Mouse (Mus musculus) hematopoietic stem cell, adult 5-6 weeks (primary cell): ENCODE measurements at regions not wholly inside any gene's neighbourhood (a gene's known extent, or its start where the extent isn't known, plus 50 kb on each side); places are given as distances from the start of the nearest gene placed in this dataset.
"Not testable (repeated sequence)": the region's sequence is repeated elsewhere in the genome, so short reads cannot be mapped to it uniquely, and the experiment has no call there.

Experiments
- ATAC-seq, 2 experiments: fragments of 125-278 bp in 1 of 2; replicated peaks in 1 of 2; 2 replicates each; pipeline ENCODE4 v1.8.0; 2016 to 2017; ENCODE audit warnings: inconsistent platforms in 2 of 2, mild to moderate bottlenecking in 2 of 2, moderate number of reproducible peaks in 2 of 2, low read depth in 1 of 2, moderate TSS enrichment in 1 of 2; ENCODE audit not compliant: low FRiP score in 2 of 2, poor library complexity in 2 of 2, severe bottlenecking in 2 of 2, insufficient read depth in 1 of 2, low TSS enrichment in 1 of 2

GRCm38 (mm10) chr6:109814990-109815389 is 830.4 kb upstream of the Grm7 start:
- ATAC-seq, result no peak

- peak in 1 of 2 experiments; percentile 42; a peak in 2 of 4 replicates for ATAC-seq
Measured at GRCm38 (mm10) chr6:109848313-109848712, 797.1 kb upstream of the Grm7 start.

- ATAC-seq, result no peak
Measured at GRCm38 (mm10) chr6:109855806-109856205, 789.6 kb upstream of the Grm7 start.

- no peak for ATAC-seq
Measured at GRCm38 (mm10) chr6:109863411-109863810, 782.0 kb upstream of the Grm7 start.

- ATAC-seq, result no peak
Measured at GRCm38 (mm10) chr6:109874187-109874586, 771.2 kb upstream of the Grm7 start.

- ATAC-seq, result no peak
Measured at GRCm38 (mm10) chr6:109874625-109875040, 770.7 kb upstream of the Grm7 start.

- ATAC-seq, result not testable (repeated sequence)
Measured at GRCm38 (mm10) chr6:109875548-109875947, 769.8 kb upstream of the Grm7 start.

- ATAC-seq, result no peak
Measured at GRCm38 (mm10) chr6:109879145-109879544, 766.2 kb upstream of the Grm7 start.

- no peak for ATAC-seq
Measured at GRCm38 (mm10) chr6:109923780-109924179, 721.6 kb upstream of the Grm7 start.

GRCm38 (mm10) chr6:109948491-109948890 is 696.9 kb upstream of the Grm7 start:
- ATAC-seq, result no peak

GRCm38 (mm10) chr6:109948928-109949327 is 696.5 kb upstream of the Grm7 start:
- no peak for ATAC-seq

- not testable (repeated sequence) for ATAC-seq
Measured at GRCm38 (mm10) chr6:109957901-109958300, 687.5 kb upstream of the Grm7 start.
